Mouse (Mus musculus): ENCODE results near the gene Tbl1xr1. TPM values are rescaled to one million over a fixed set of nuclear protein-coding genes. Genes with fewer than 3 reads are reported as not detected.
A peak's percentile ranks its signal among the peaks of the same experiment; 100 is the strongest.

Gene Tbl1xr1
- polyA plus RNA-seq, 1 experiment from 2014 or later: 12.0 TPM

- Histone ChIP-seq H3K9ac (peak overlapping the region; percentile 94), H3K4me1 (peaks cover 46% of the 10 kb centered on the region), H3K36me3 (peaks cover 7% of the 10 kb centered on the region; the same call in 1 of the 2 replicates), H3K4me2 (peak overlapping the region; percentile 98), H3K9me3 (replicated peaks) (no peaks in the 10 kb centered on the region), H3K27me3 (replicated peaks) (no peaks in the 10 kb centered on the region; the same call in 1 of the 2 replicates), H3K27ac (peak overlapping the region; percentile 93), H3K4me3 (peak overlapping the region; percentile 97)
- ATAC-seq: no peak
- under 1% methylated on average over 28 of the region's 28 CpGs for WGBS (ENCODE audit: insufficient replicate concordance)
Measured at GRCm38 (mm10) chr3:22075517-22075886, 950 bp upstream of the Tbl1xr1 start.

DNA sequence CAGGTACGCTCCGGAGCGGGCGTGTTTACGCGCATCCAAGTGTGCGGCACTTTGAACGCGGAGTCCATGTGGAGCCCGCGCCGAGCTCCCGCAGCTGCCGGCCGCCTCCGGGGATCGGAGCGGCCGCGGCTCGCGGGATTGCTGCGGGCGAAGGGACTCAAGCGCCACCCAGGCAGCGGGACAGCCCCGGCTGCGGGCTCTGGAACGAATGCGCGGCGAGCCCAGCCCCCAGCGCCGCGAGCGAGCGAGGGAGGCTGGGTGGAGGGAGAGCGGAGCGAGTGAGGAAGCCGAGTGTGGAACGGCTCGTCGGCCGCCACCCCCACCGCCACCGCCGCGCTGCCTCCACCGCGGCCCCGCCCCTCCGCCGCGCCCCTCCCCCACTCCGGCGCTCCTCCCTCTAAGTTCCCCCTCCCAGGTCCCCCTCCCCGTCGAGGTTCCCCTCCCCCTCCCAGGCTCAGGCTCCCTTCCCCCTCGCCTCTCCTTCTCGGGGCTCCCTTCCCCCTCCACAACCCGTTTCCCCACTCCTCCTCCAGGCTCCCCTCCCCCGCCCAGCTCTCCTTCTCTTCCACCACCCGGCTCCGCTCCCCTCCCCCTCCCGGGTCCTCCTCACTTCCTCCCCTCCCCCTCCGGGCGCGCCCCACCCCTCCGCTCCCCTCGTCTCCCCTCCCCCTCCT lies 428 bp upstream of the Tbl1xr1 start:
- ATAC-seq: peak; percentile 69
- peaks cover 47% of the 10 kb centered on the region for H3K4me1 ChIP-seq
- H3K27ac ChIP-seq: peak overlapping the region; percentile 93
- peak overlapping the region; percentile 94 for H3K9ac ChIP-seq
- H3K27me3 ChIP-seq (replicated peaks): no peaks in the 10 kb centered on the region; the same call in 1 of the 2 replicates
- 1% methylated on average over 51 of the region's 70 CpGs for WGBS (ENCODE audit: insufficient replicate concordance)
- H3K9me3 ChIP-seq (replicated peaks): no peaks in the 10 kb centered on the region
- peaks cover 7% of the 10 kb centered on the region; the same call in 1 of the 2 replicates for H3K36me3 ChIP-seq
- H3K4me3 ChIP-seq: peak overlapping the region; percentile 97
- H3K4me2 ChIP-seq: peak overlapping the region; percentile 98

DNA sequence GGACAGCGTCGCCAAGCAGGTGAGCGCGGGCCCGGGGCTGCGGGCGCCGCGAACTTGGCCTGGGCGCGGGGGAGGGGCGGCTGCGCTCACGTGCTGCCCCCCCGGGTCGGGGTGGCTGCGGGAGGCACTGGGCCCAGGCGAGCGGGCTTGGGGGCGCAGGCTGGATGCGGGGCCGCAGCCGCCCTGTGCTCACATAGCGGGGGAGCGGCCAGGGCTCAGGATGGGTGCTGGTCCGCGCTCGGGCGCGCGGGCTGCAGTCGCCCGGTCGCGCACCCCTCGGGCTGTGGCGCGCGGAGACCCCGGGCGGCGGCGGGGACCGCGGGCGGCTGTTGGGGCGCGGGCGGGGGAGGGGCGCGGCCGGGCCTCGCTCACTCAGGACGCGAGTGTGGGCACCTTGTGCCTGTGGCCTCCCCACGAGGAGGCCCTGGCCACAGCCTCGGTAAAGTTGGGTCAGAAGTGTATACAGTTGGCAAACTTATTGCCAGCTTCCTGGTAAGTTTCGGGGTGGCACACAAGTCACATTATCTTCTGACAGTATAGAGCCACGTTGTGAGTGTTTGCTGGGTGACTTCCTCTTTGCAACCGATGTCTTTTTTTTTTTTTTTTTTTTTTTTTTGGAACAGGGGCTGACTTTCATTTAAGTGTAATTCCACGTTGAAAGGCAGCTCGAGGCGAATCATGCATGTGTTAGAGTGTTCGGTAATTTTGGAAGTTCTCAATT lies 644 bp downstream of the Tbl1xr1 start:
- Histone ChIP-seq H3K36me3 (peaks cover 9% of the 10 kb centered on the region; the same call in 1 of the 2 replicates), H3K4me2 (peak overlapping the region; percentile 98), H3K27me3 (replicated peaks) (no peaks in the 10 kb centered on the region; the same call in 1 of the 2 replicates), H3K4me3 (peak overlapping the region; percentile 97), H3K4me1 (peaks cover 58% of the 10 kb centered on the region), H3K9ac (peak overlapping the region; percentile 94), H3K27ac (peak overlapping the region; percentile 93), H3K9me3 (replicated peaks) (no peaks in the 10 kb centered on the region)
- 1% methylated on average over 64 of the region's 64 CpGs for whole genome bisulfite sequencing (ENCODE audit: insufficient replicate concordance)
- ATAC-seq: peak; percentile 60

DNA sequence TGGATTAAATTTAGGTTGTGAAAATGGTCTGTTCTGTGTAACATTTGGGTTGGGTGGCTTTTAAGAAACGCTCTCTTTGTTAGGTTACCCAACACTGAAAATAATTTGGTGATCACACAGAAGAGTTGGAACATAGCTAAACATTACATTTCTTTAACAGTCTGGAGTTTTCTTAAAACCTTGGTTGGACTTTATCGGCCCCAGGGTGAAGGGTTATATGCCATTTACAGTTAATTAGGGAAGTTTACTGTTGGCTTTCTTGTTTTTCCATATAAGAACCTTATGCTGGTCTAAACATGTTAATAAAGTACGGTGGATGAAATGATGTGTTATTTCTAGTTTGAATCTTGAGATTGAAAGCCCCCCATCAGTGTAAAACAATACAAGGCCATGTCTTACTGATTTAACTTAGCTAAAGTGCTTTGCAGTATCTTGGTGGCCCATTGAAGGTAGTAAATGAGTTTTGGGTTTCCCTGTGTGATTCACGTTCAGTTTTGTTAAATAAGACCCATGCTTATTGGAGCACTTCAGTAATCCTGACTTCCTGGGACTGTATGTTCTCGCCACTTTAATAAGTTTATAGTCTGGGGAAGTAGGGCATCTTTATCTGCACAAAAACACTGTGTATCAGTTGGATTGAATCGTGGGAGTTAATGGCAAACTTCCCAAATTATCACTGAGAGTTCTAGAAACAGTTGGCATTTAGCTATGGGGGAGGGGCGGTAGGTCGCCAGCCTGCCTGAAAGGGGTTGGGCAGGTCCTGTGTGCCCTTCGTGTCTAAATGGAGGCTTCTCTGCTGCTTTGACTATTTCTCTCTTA lies 1.4 kb downstream of the Tbl1xr1 start:
- H3K27ac ChIP-seq: peak overlapping the region; percentile 93
- H3K9ac ChIP-seq: peak overlapping the region; percentile 94
- peaks cover 66% of the 10 kb centered on the region for H3K4me1 ChIP-seq

DNA sequence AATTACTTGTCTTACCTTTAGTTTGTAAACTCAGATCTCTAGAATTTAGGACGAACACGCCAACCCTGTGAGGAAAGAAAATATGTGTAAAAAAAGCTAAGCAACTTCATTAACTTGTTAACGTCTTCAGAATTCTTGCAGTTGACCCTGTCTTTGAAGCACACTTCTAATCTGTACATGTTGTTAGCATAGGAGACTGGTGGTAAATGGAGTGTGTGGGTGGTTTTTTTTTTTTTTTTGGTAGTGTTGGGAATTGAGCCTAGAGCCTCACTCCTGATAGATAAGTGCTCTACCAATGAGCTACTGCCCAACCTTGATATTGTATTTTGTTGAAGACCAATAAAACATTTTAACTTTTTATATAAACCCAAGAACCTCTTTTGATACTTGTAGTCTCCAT lies 2.1 kb downstream of the Tbl1xr1 start:
- no peak for ATAC-seq
- H3K27ac ChIP-seq: no peak overlapping the region
- no peaks in the 10 kb centered on the region for H3K27me3 ChIP-seq (replicated peaks)
- peaks cover 9% of the 10 kb centered on the region; the same call in 1 of the 2 replicates for H3K36me3 ChIP-seq
- peak overlapping the region; percentile 94 for H3K9ac ChIP-seq
- H3K4me2 ChIP-seq: peak overlapping the region; percentile 98
- peaks cover 68% of the 10 kb centered on the region for H3K4me1 ChIP-seq
- H3K9me3 ChIP-seq (replicated peaks): no peaks in the 10 kb centered on the region
- WGBS (ENCODE audit: insufficient replicate concordance): 38% methylated on average over 3 of the region's 3 CpGs
- H3K4me3 ChIP-seq: peak overlapping the region; percentile 97

More for the DNA sequence above, 1.4 kb downstream of the Tbl1xr1 start:
- ATAC-seq: no peak
- Histone ChIP-seq H3K4me3 (peak overlapping the region; percentile 97), H3K27me3 (replicated peaks) (no peaks in the 10 kb centered on the region), H3K36me3 (peaks cover 9% of the 10 kb centered on the region; the same call in 1 of the 2 replicates), H3K4me2 (peak overlapping the region; percentile 98), H3K9me3 (replicated peaks) (no peaks in the 10 kb centered on the region)
- 3% methylated on average over 9 of the region's 9 CpGs for WGBS (ENCODE audit: insufficient replicate concordance)

DNA sequence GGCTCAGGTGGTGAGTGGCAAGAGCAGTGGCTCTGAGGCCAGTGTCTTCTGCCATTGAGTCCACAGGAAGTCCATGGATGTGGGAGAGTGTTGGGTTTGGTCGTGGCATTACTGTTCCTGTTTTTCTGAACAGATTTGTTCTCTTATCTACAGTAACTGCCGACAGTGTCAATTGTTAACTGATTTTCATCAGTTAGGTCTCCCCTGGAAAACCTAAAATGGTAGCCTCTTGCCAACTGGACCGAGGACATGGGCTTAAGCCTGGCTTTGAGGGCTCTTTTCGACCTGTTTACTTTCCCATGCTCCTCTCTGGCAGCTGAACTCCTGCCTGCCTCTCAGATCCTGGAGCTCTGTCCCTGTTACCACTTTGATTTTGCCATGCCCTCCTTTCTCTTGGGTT lies 5.4 kb downstream of the Tbl1xr1 start:
- Histone ChIP-seq H3K27ac (no peak overlapping the region), H3K27me3 (replicated peaks) (no peaks in the 10 kb centered on the region), H3K9me3 (replicated peaks) (no peaks in the 10 kb centered on the region), H3K36me3 (peaks cover 9% of the 10 kb centered on the region; the same call in 1 of the 2 replicates), H3K4me3 (no peak overlapping the region), H3K4me1 (peaks cover 63% of the 10 kb centered on the region), H3K4me2 (no peak overlapping the region), H3K9ac (no peak overlapping the region)
- no peak for ATAC-seq
- 32% methylated on average over 4 of the region's 4 CpGs for WGBS (ENCODE audit: insufficient replicate concordance)

GRCm38 (mm10) chr3:22082823-22083222 lies 6.4 kb downstream of the Tbl1xr1 start:
- Histone ChIP-seq H3K9ac (no peak overlapping the region), H3K4me3 (no peak overlapping the region), H3K4me2 (peak overlapping the region; percentile 23), H3K9me3 (replicated peaks) (no peaks in the 10 kb centered on the region), H3K36me3 (peaks cover 9% of the 10 kb centered on the region; the same call in 1 of the 2 replicates), H3K27ac (no peak overlapping the region), H3K27me3 (replicated peaks) (no peaks in the 10 kb centered on the region), H3K4me1 (peaks cover 64% of the 10 kb centered on the region)
- 58% methylated on average over 4 of the region's 4 CpGs for WGBS (ENCODE audit: insufficient replicate concordance)
- peak; percentile 57 for ATAC-seq

- H3K4me3 ChIP-seq: no peak overlapping the region
- H3K36me3 ChIP-seq: peaks cover 4% of the 10 kb centered on the region; the same call in 1 of the 2 replicates
- 78% methylated on average over 10 of the region's 10 CpGs for WGBS (ENCODE audit: insufficient replicate concordance)
- H3K4me2 ChIP-seq: no peak overlapping the region
- H3K9ac ChIP-seq: no peak overlapping the region
- no peaks in the 10 kb centered on the region for H3K27me3 ChIP-seq (replicated peaks)
- ATAC-seq: no peak
- peaks cover 55% of the 10 kb centered on the region for H3K4me1 ChIP-seq
- H3K27ac ChIP-seq: no peak overlapping the region
- no peaks in the 10 kb centered on the region for H3K9me3 ChIP-seq (replicated peaks)
Measured at GRCm38 (mm10) chr3:22084222-22084996, 8.0 kb downstream of the Tbl1xr1 start.

DNA sequence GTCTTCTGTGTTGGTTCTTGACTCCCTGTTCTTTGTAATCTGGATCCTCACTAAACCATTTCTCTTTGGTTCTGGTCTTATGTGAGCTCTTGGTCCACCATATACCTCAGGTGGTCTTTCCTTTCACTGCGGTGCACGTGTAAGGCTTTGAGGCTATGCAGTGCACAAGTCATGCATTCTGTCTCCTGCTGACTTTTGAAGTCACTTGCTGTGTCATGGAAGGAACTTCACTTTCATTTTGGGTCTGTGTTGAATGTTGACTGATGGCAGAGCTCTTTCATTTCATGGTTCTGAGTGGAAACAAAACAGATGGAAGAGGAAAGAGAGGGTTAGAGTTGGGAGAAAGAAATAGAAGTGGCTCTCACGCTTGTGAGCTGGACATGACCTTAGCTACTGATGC lies 13.4 kb downstream of the Tbl1xr1 start:
- H3K4me1 ChIP-seq: peaks cover 37% of the 10 kb centered on the region
- no peak for ATAC-seq
- H3K27me3 ChIP-seq (replicated peaks): no peaks in the 10 kb centered on the region
- H3K9me3 ChIP-seq (replicated peaks): no peaks in the 10 kb centered on the region
- 0 out of 2 replicates have a peak, but pooled peaks cover 9% of the 10 kb centered on the region for H3K36me3 ChIP-seq
- WGBS (ENCODE audit: insufficient replicate concordance): 70% methylated on average over 3 of the region's 3 CpGs
- no peak overlapping the region for H3K9ac ChIP-seq
- H3K4me2 ChIP-seq: no peak overlapping the region
- no peak overlapping the region for H3K4me3 ChIP-seq
- H3K27ac ChIP-seq: no peak overlapping the region

DNA sequence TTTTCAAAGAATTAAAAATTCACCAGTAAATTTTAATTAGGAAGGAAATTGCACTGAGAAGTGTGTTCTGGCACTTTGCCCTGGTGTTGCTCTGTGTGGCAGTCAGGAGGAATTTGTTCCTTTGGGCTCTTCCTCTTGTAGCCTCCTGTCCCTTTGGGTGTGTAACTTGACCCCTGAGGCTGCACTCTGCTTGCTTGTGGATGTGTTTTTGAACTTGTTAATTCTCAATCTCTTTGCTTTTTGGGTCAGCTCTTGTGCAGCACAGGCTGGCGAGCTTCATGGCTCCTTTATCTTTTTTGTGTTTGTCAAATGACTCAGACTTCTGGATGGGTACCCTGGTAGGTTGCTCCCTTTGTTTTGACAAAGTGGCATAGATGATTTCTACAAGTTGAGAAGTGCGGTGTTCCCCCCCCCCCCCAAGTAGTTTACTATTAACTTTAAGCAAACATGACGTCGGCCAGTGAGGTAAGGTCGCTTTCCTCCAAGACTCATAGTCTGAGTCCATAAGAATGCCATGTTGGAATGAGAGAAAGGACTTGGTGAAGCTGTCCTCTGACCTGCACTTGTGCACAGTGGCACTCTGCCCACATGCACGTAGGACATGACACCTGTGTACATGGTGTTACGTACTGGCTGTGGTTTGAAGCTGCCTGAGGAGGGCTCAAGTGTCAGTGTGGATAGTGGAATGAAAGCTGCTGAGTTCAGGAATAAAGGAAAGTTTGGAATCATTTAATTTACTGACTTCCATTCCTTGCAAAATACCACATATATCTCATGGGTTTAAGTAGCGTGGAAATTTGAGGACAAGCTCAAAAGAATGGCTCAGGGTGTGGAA lies 14.2 kb downstream of the Tbl1xr1 start:
- ATAC-seq: no peak
- H3K4me2 ChIP-seq: no peak overlapping the region
- no peaks in the 10 kb centered on the region for H3K27me3 ChIP-seq (replicated peaks)
- 0 out of 2 replicates have a peak overlapping the region, but pooled peaks have one; percentile 5 for H3K27ac ChIP-seq
- H3K36me3 ChIP-seq: 0 out of 2 replicates have a peak, but pooled peaks cover 9% of the 10 kb centered on the region
- peaks cover 37% of the 10 kb centered on the region for H3K4me1 ChIP-seq
- 67% methylated on average over 8 of the region's 8 CpGs for WGBS (ENCODE audit: insufficient replicate concordance)
- no peak overlapping the region for H3K4me3 ChIP-seq
- H3K9me3 ChIP-seq (replicated peaks): no peaks in the 10 kb centered on the region
- H3K9ac ChIP-seq: no peak overlapping the region

Data from liver, embryonic 12.5 days (tissue).